Mouse (Mus musculus) myocyte (in vitro differentiated cells): ENCODE results near the gene Emc10. TPM values are rescaled to one million over a fixed set of nuclear protein-coding genes. Genes with fewer than 3 reads are reported as not detected.

Experiments used
- H3K27me3 ChIP-seq: one replicate; pipeline ENCODE4 v1.6.1; 2011; ENCODE audit not compliant: control insufficient read depth, insufficient read depth, insufficient read length
- H3K36me3 ChIP-seq: one replicate; pipeline ENCODE4 v1.6.1; 2011; ENCODE audit not compliant: control insufficient read depth, insufficient read depth
- H3K4me2 ChIP-seq: one replicate; pipeline ENCODE4 v1.6.1; 2011; ENCODE audit warnings: low read depth, control low read depth
- H3K4me3 ChIP-seq: one replicate; pipeline ENCODE4 v1.5.1; 2011; ENCODE audit warnings: mild to moderate bottlenecking, control low read depth, moderate library complexity
- H3K79me2 ChIP-seq: one replicate; pipeline ENCODE4 v1.6.1; 2011; ENCODE audit not compliant: control insufficient read depth, insufficient read depth
- H3ac ChIP-seq: one replicate; pipeline ENCODE4 v1.6.1; 2011; ENCODE audit not compliant: control insufficient read depth, insufficient read length
- CEBPB ChIP-seq: IDR thresholded peaks from 2 replicates; pipeline ENCODE4 v1.6.1; 2011; ENCODE audit warnings: mild to moderate bottlenecking, moderate library complexity; ENCODE audit not compliant: poor library complexity, insufficient read depth, severe bottlenecking
- E2F4 ChIP-seq: IDR thresholded peaks from one replicate; pipeline ENCODE4 v1.6.1; 2011; ENCODE audit warnings: mild to moderate bottlenecking, control low read depth, moderate library complexity; ENCODE audit not compliant: insufficient read depth
- MAX ChIP-seq: IDR thresholded peaks from one replicate; pipeline ENCODE4 v1.6.1; 2011; ENCODE audit warnings: low read depth, mild to moderate bottlenecking, control low read depth
- MYOD1 ChIP-seq, 3 experiments: IDR thresholded peaks; one replicate each; pipeline ENCODE4 v1.6.1; 2011; ENCODE audit warnings: control low read depth in 2 of 3, low read depth in 2 of 3, mild to moderate bottlenecking in 2 of 3, moderate library complexity in 1 of 3; ENCODE audit not compliant: insufficient read length in 2 of 3, control insufficient read depth in 1 of 3
- MYOG ChIP-seq, 3 experiments: IDR thresholded peaks; one replicate each; pipeline ENCODE4 v1.6.1; 2011; ENCODE audit warnings: control low read depth in 2 of 3, low read depth in 2 of 3, mild to moderate bottlenecking in 2 of 3; ENCODE audit not compliant: insufficient read length in 2 of 3, control insufficient read depth in 1 of 3, insufficient read depth in 1 of 3
- POLR2A ChIP-seq: IDR thresholded peaks from one replicate; pipeline ENCODE4 v1.6.1; 2011; ENCODE audit warnings: low read depth, mild to moderate bottlenecking, control low read depth, moderate library complexity; ENCODE audit not compliant: insufficient read length
- POLR2AphosphoS2 ChIP-seq: IDR thresholded peaks from one replicate; pipeline ENCODE4 v1.6.1; 2011; ENCODE audit warnings: low read depth, control low read depth; ENCODE audit not compliant: insufficient read length
- REST ChIP-seq: IDR thresholded peaks from one replicate; pipeline ENCODE4 v1.6.1; 2011; ENCODE audit warnings: mild to moderate bottlenecking, control low read depth, moderate library complexity; ENCODE audit not compliant: insufficient read depth, insufficient read length
- SRF ChIP-seq: IDR thresholded peaks from one replicate; pipeline ENCODE4 v1.6.1; 2011; ENCODE audit warnings: low read depth; ENCODE audit not compliant: control insufficient read depth, insufficient read length
- TCF12 ChIP-seq: IDR thresholded peaks from one replicate; pipeline ENCODE4 v1.6.1; 2011; ENCODE audit warnings: mild to moderate bottlenecking, control low read depth; ENCODE audit not compliant: poor library complexity, insufficient read depth, severe bottlenecking
- TCF3 ChIP-seq: IDR thresholded peaks from one replicate; pipeline ENCODE4 v1.6.1; 2011; ENCODE audit warnings: low read depth, control low read depth; ENCODE audit not compliant: insufficient read length
- USF1 ChIP-seq: IDR thresholded peaks from one replicate; pipeline ENCODE4 v1.6.1; 2011; ENCODE audit warnings: low read depth, mild to moderate bottlenecking, control low read depth, moderate library complexity
- polyA plus RNA-seq: library from polyadenylated mRNA; unstranded; fragments of >200 nt; fragmentation: generic; extraction: Trizol; gene quantifications from one replicate; pipeline ENCODE4 v1.2.1, GENCODE M21; 2012; ENCODE audit warnings: missing spikeins

Gene Emc10
- polyA plus RNA-seq, 1 experiment = 98.2 TPM

DNA sequence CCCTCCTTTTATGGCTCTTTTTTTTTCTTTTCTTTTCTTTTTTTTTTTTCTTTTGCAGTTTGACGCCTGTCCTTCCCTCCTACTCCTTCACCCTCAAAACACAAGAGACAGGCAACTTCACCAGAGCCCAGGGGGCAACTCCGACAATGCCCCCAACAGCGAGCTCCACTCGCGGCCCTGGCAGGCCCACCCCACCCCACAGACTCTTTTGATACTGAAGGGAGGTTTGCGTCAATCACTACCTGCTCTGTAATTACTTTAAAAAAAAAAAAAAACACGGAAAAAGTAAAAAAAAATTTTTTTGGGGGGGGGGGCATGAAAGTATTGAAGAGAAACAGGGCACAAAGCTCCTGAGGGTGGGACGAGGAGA lies 33.3 kb downstream of the Emc10 start:
- H3K4me3 ChIP-seq = no peak overlapping the region
- H3K4me2 ChIP-seq = no peak overlapping the region
- no peaks in the 10 kb centered on the region for H3K79me2 ChIP-seq
- peaks cover 50% of the 10 kb centered on the region for H3K27me3 ChIP-seq
- H3ac ChIP-seq = no peak overlapping the region
- TF ChIP-seq TCF3 (no peak), REST (no peak), E2F4 (no peak), CEBPB (no peak), MYOG (IDR thresholded peaks at IDR 0.05; ENCODE audit: control insufficient read depth in 1 of 3, insufficient read depth in 1 of 3, insufficient read length in 2 of 3, low read depth in 2 of 3) (no peak), POLR2AphosphoS2 (no peak), TCF12 (no peak), MYOD1 (IDR thresholded peaks at IDR 0.05; ENCODE audit: control insufficient read depth in 1 of 3, insufficient read length in 2 of 3, low read depth in 2 of 3) (no peak), SRF (no peak), POLR2A (no peak), MAX (no peak), USF1 (no peak)
- H3K36me3 ChIP-seq = no peaks in the 10 kb centered on the region

DNA sequence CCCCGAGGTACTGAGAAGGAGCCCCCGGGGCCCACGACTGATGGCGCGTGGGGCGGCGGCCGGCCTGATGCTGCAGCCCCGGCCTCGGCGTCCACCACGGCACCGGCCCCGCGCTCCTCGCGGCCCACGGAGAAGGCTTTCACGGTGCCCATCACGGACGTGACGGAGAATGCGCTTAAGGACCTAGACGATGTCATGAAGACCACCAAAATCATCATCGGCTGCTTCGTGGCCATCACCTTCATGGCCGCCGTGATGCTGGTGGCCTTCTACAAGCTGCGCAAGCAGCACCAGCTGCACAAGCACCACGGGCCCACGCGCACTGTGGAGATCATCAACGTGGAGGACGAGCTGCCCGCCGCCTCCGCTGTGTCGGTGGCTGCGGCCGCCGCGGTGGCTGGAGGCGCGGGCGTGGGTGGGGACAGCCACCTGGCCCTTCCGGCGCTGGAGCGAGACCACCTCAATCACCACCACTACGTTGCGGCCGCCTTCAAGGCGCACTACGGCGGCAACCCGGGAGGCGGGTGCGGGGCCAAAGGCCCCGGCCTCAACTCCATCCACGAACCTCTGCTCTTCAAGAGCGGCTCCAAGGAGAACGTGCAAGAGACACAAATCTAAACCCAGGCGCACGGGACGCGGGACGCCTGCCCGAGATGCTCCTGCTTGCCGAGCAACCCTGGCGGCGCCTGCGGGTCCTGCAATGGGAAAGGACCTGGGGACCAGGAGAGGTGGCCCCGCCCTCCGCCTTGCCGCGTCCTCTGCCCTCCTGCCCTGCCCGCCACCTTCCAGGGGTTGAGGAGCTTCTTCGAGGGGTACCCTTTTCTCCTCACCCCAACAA lies 33.9 kb downstream of the Emc10 start:
- Histone ChIP-seq H3K79me2 (no peaks in the 10 kb centered on the region), H3K4me2 (no peak overlapping the region), H3K36me3 (no peaks in the 10 kb centered on the region), H3K4me3 (no peak overlapping the region), H3K27me3 (peaks cover 50% of the 10 kb centered on the region), H3ac (no peak overlapping the region)
- no peak for TF ChIP-seq CEBPB
- TF ChIP-seq MYOG (IDR thresholded peaks at IDR 0.05; ENCODE audit: control insufficient read depth in 1 of 3, insufficient read depth in 1 of 3, insufficient read length in 2 of 3, low read depth in 2 of 3) = no peak

DNA sequence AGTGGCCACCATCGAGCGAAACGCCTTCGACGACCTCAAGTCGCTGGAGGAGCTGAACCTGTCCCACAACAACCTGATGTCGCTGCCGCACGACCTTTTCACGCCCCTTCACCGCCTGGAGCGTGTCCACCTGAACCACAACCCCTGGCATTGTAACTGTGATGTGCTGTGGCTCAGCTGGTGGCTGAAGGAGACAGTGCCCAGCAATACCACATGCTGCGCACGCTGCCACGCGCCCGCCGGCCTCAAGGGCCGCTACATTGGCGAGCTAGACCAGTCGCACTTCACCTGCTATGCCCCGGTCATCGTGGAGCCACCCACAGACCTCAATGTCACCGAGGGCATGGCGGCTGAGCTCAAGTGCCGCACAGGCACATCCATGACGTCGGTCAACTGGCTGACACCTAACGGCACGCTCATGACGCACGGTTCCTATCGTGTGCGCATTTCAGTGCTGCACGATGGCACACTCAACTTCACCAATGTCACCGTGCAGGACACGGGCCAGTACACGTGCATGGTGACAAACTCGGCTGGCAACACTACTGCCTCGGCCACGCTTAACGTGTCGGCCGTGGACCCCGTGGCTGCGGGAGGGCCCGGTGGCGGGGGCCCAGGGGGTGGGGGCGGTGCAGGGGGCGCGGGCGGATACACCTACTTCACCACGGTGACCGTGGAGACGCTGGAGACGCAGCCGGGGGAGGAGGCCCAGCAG lies 34.7 kb downstream of the Emc10 start:
- Histone ChIP-seq H3K27me3 (peaks cover 50% of the 10 kb centered on the region), H3K4me2 (no peak overlapping the region), H3K36me3 (no peaks in the 10 kb centered on the region), H3K79me2 (no peaks in the 10 kb centered on the region), H3K4me3 (no peak overlapping the region), H3ac (no peak overlapping the region)
- TF ChIP-seq E2F4 (no peak), MYOD1 (IDR thresholded peaks at IDR 0.05; ENCODE audit: control insufficient read depth in 1 of 3, insufficient read length in 2 of 3, low read depth in 2 of 3) (no peak), USF1 (no peak), TCF12 (no peak), POLR2A (no peak), POLR2AphosphoS2 (no peak), CEBPB (no peak), REST (no peak), TCF3 (no peak)

- Histone ChIP-seq H3K79me2 (no peaks in the 10 kb centered on the region), H3K4me3 (no peak overlapping the region), H3K27me3 (peaks cover 50% of the 10 kb centered on the region), H3ac (no peak overlapping the region), H3K4me2 (no peak overlapping the region), H3K36me3 (no peaks in the 10 kb centered on the region)
- no peak for TF ChIP-seq CEBPB
- no peak for TF ChIP-seq MAX
- TF ChIP-seq SRF = no peak
Measured at GRCm38 (mm10) chr7:44460767-44461502, 35.4 kb downstream of the Emc10 start.

DNA sequence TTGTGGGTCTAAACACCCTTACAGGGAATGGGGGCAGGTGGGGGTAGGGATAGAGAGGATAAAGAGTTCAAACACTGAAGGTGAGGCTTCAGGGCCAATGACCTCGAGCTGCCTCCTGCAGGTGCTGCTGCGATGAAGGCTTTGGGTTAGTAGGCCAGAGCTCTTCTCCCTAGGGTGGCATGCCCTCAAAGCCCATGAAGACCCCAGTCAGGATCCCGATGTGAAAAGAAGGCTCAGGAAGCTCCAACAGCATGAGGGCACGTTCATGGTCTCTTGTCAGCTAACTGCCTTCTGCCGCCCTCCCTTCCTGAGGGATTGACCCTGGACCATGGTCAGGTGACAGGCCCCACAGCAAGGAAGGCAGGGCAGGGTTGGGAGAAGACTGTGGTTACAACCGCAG lies 36.3 kb downstream of the Emc10 start:
- peaks cover 50% of the 10 kb centered on the region for H3K27me3 ChIP-seq

More for the DNA sequence above, 36.3 kb downstream of the Emc10 start:
- no peak overlapping the region for H3K4me3 ChIP-seq
- no peak overlapping the region for H3K4me2 ChIP-seq
- no peaks in the 10 kb centered on the region for H3K79me2 ChIP-seq
- H3K36me3 ChIP-seq = no peaks in the 10 kb centered on the region
- H3ac ChIP-seq = no peak overlapping the region
- TF ChIP-seq USF1 (no peak), MYOD1 (IDR thresholded peaks at IDR 0.05; ENCODE audit: control insufficient read depth in 1 of 3, insufficient read length in 2 of 3, low read depth in 2 of 3) (no peak), POLR2A (no peak)
